Mouse (Mus musculus) myocyte (in vitro differentiated cells): ENCODE data around the gene Sept5. TPM values are rescaled to one million over a fixed set of nuclear protein-coding genes. Genes with fewer than 3 reads are reported as not detected.

ENCODE experiments used
- H3K27me3 ChIP-seq: one replicate; pipeline ENCODE4 v1.6.1; 2011; ENCODE audit not compliant: control insufficient read depth, insufficient read depth, insufficient read length
- H3K36me3 ChIP-seq: one replicate; pipeline ENCODE4 v1.6.1; 2011; ENCODE audit not compliant: control insufficient read depth, insufficient read depth
- H3K4me2 ChIP-seq: one replicate; pipeline ENCODE4 v1.6.1; 2011; ENCODE audit warnings: low read depth, control low read depth
- H3K4me3 ChIP-seq: one replicate; pipeline ENCODE4 v1.5.1; 2011; ENCODE audit warnings: mild to moderate bottlenecking, control low read depth, moderate library complexity
- H3K79me2 ChIP-seq: one replicate; pipeline ENCODE4 v1.6.1; 2011; ENCODE audit not compliant: control insufficient read depth, insufficient read depth
- H3ac ChIP-seq: one replicate; pipeline ENCODE4 v1.6.1; 2011; ENCODE audit not compliant: control insufficient read depth, insufficient read length
- CEBPB ChIP-seq: IDR thresholded peaks from 2 replicates; pipeline ENCODE4 v1.6.1; 2011; ENCODE audit warnings: mild to moderate bottlenecking, moderate library complexity; ENCODE audit not compliant: poor library complexity, insufficient read depth, severe bottlenecking
- E2F4 ChIP-seq: IDR thresholded peaks from one replicate; pipeline ENCODE4 v1.6.1; 2011; ENCODE audit warnings: mild to moderate bottlenecking, control low read depth, moderate library complexity; ENCODE audit not compliant: insufficient read depth
- MAX ChIP-seq: IDR thresholded peaks from one replicate; pipeline ENCODE4 v1.6.1; 2011; ENCODE audit warnings: low read depth, mild to moderate bottlenecking, control low read depth
- MYOD1 ChIP-seq, 3 experiments: IDR thresholded peaks; one replicate each; pipeline ENCODE4 v1.6.1; 2011; ENCODE audit warnings: control low read depth in 2 of 3, low read depth in 2 of 3, mild to moderate bottlenecking in 2 of 3, moderate library complexity in 1 of 3; ENCODE audit not compliant: insufficient read length in 2 of 3, control insufficient read depth in 1 of 3
- MYOG ChIP-seq, 3 experiments: IDR thresholded peaks; one replicate each; pipeline ENCODE4 v1.6.1; 2011; ENCODE audit warnings: control low read depth in 2 of 3, low read depth in 2 of 3, mild to moderate bottlenecking in 2 of 3; ENCODE audit not compliant: insufficient read length in 2 of 3, control insufficient read depth in 1 of 3, insufficient read depth in 1 of 3
- POLR2A ChIP-seq: IDR thresholded peaks from one replicate; pipeline ENCODE4 v1.6.1; 2011; ENCODE audit warnings: low read depth, mild to moderate bottlenecking, control low read depth, moderate library complexity; ENCODE audit not compliant: insufficient read length
- POLR2AphosphoS2 ChIP-seq: IDR thresholded peaks from one replicate; pipeline ENCODE4 v1.6.1; 2011; ENCODE audit warnings: low read depth, control low read depth; ENCODE audit not compliant: insufficient read length
- REST ChIP-seq: IDR thresholded peaks from one replicate; pipeline ENCODE4 v1.6.1; 2011; ENCODE audit warnings: mild to moderate bottlenecking, control low read depth, moderate library complexity; ENCODE audit not compliant: insufficient read depth, insufficient read length
- SRF ChIP-seq: IDR thresholded peaks from one replicate; pipeline ENCODE4 v1.6.1; 2011; ENCODE audit warnings: low read depth; ENCODE audit not compliant: control insufficient read depth, insufficient read length
- TCF12 ChIP-seq: IDR thresholded peaks from one replicate; pipeline ENCODE4 v1.6.1; 2011; ENCODE audit warnings: mild to moderate bottlenecking, control low read depth; ENCODE audit not compliant: poor library complexity, insufficient read depth, severe bottlenecking
- TCF3 ChIP-seq: IDR thresholded peaks from one replicate; pipeline ENCODE4 v1.6.1; 2011; ENCODE audit warnings: low read depth, control low read depth; ENCODE audit not compliant: insufficient read length
- USF1 ChIP-seq: IDR thresholded peaks from one replicate; pipeline ENCODE4 v1.6.1; 2011; ENCODE audit warnings: low read depth, mild to moderate bottlenecking, control low read depth, moderate library complexity
- polyA plus RNA-seq: library from polyadenylated mRNA; unstranded; fragments of >200 nt; fragmentation: generic; extraction: Trizol; gene quantifications from one replicate; pipeline ENCODE4 v1.2.1, GENCODE M21; 2012; ENCODE audit warnings: missing spikeins

Sept5 gene
- polyA plus RNA-seq, 1 experiment, result 112 TPM

GRCm38 (mm10) chr16:18672027-18672426 lies 42.3 kb upstream of the Sept5 start:
- H3K4me3 ChIP-seq, result no peak overlapping the region
- H3ac ChIP-seq, result no peak overlapping the region
- H3K79me2 ChIP-seq, result no peaks in the 10 kb centered on the region
- H3K27me3 ChIP-seq, result no peaks in the 10 kb centered on the region
- no peaks in the 10 kb centered on the region for H3K36me3 ChIP-seq
- no peak overlapping the region for H3K4me2 ChIP-seq
- TF ChIP-seq TCF12, result no peak
- no peak for TF ChIP-seq USF1
- no peak for TF ChIP-seq MAX
- TF ChIP-seq MYOG (IDR thresholded peaks at IDR 0.05; ENCODE audit: control insufficient read depth in 1 of 3, insufficient read depth in 1 of 3, insufficient read length in 2 of 3, low read depth in 2 of 3), result no peak
- TF ChIP-seq E2F4, result no peak
- no peak for TF ChIP-seq POLR2A
- TF ChIP-seq REST, result no peak
- TF ChIP-seq TCF3, result no peak
- no peak for TF ChIP-seq SRF
- TF ChIP-seq MYOD1 (IDR thresholded peaks at IDR 0.05; ENCODE audit: control insufficient read depth in 1 of 3, insufficient read length in 2 of 3, low read depth in 2 of 3), result no peak

DNA sequence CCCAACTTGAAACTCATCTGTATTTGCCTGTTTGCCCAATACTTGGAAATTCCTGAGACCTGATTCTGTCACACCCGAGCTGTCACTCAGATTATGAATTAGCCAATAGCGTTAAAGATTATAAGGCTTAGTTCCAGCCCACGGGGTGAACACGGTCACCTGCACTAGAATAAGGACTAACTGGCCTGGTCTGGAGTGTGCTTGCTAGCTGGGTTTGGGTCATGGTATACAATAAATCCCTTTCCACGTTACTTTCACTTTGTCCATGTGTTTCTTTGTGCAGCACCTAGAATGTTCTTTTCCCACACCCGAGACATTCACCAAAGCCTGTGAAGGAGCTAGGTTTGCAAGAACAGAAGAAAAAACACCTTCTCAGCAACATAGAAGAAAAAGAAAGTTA lies 40.2 kb upstream of the Sept5 start:
- no peaks in the 10 kb centered on the region for H3K36me3 ChIP-seq
- H3K27me3 ChIP-seq, result no peaks in the 10 kb centered on the region
- no peak overlapping the region for H3ac ChIP-seq
- H3K4me2 ChIP-seq, result no peak overlapping the region
- no peaks in the 10 kb centered on the region for H3K79me2 ChIP-seq
- no peak overlapping the region for H3K4me3 ChIP-seq
- TF ChIP-seq MYOG (IDR thresholded peaks at IDR 0.05; ENCODE audit: control insufficient read depth in 1 of 3, insufficient read depth in 1 of 3, insufficient read length in 2 of 3, low read depth in 2 of 3), result no peak
- no peak for TF ChIP-seq REST
- TF ChIP-seq SRF, result no peak
- TF ChIP-seq USF1, result no peak
- no peak for TF ChIP-seq MAX
- no peak for TF ChIP-seq MYOD1 (IDR thresholded peaks at IDR 0.05; ENCODE audit: control insufficient read depth in 1 of 3, insufficient read length in 2 of 3, low read depth in 2 of 3)
- TF ChIP-seq E2F4, result no peak

- TF ChIP-seq CEBPB, result no peak
- TF ChIP-seq USF1, result no peak
- no peak for TF ChIP-seq POLR2AphosphoS2
- no peak for TF ChIP-seq E2F4
- TF ChIP-seq POLR2A, result no peak
- no peak for TF ChIP-seq MYOG (IDR thresholded peaks at IDR 0.05; ENCODE audit: control insufficient read depth in 1 of 3, insufficient read depth in 1 of 3, insufficient read length in 2 of 3, low read depth in 2 of 3)
- no peak for TF ChIP-seq SRF
- TF ChIP-seq TCF3, result no peak
- no peak for TF ChIP-seq MYOD1 (IDR thresholded peaks at IDR 0.05; ENCODE audit: control insufficient read depth in 1 of 3, insufficient read length in 2 of 3, low read depth in 2 of 3)
- TF ChIP-seq TCF12, result no peak
- TF ChIP-seq REST, result no peak
- TF ChIP-seq MAX, result no peak
- H3K4me3 ChIP-seq, result no peak overlapping the region
- no peaks in the 10 kb centered on the region for H3K36me3 ChIP-seq
- H3K4me2 ChIP-seq, result no peak overlapping the region
- no peaks in the 10 kb centered on the region for H3K27me3 ChIP-seq
- H3K79me2 ChIP-seq, result no peaks in the 10 kb centered on the region
- no peak overlapping the region for H3ac ChIP-seq
Measured at GRCm38 (mm10) chr16:18658597-18658996, 28.8 kb upstream of the Sept5 start.

- Histone ChIP-seq H3K27me3 (no peaks in the 10 kb centered on the region), H3K4me2 (no peak overlapping the region), H3ac (no peak overlapping the region), H3K36me3 (no peaks in the 10 kb centered on the region), H3K4me3 (no peak overlapping the region), H3K79me2 (no peaks in the 10 kb centered on the region)
- TF ChIP-seq TCF3 (no peak), E2F4 (no peak), POLR2A (no peak), USF1 (no peak), SRF (no peak), TCF12 (no peak), MYOG (IDR thresholded peaks at IDR 0.05; ENCODE audit: control insufficient read depth in 1 of 3, insufficient read depth in 1 of 3, insufficient read length in 2 of 3, low read depth in 2 of 3) (no peak), CEBPB (no peak), POLR2AphosphoS2 (no peak), MAX (no peak)
Measured at GRCm38 (mm10) chr16:18655372-18656098, 25.8 kb upstream of the Sept5 start.

- H3K79me2 ChIP-seq, result no peaks in the 10 kb centered on the region
- H3ac ChIP-seq, result no peak overlapping the region
- TF ChIP-seq POLR2A, result no peak
- TF ChIP-seq REST, result no peak
- TF ChIP-seq SRF, result no peak
- no peak for TF ChIP-seq POLR2AphosphoS2
- no peak overlapping the region for H3K4me3 ChIP-seq
- H3K4me2 ChIP-seq, result no peak overlapping the region
- H3K27me3 ChIP-seq, result no peaks in the 10 kb centered on the region
- H3K36me3 ChIP-seq, result no peaks in the 10 kb centered on the region
Measured at GRCm38 (mm10) chr16:18653290-18654160, 23.8 kb upstream of the Sept5 start.
